Mouse (Mus musculus): ENCODE data around the gene Rac2.

DNA sequence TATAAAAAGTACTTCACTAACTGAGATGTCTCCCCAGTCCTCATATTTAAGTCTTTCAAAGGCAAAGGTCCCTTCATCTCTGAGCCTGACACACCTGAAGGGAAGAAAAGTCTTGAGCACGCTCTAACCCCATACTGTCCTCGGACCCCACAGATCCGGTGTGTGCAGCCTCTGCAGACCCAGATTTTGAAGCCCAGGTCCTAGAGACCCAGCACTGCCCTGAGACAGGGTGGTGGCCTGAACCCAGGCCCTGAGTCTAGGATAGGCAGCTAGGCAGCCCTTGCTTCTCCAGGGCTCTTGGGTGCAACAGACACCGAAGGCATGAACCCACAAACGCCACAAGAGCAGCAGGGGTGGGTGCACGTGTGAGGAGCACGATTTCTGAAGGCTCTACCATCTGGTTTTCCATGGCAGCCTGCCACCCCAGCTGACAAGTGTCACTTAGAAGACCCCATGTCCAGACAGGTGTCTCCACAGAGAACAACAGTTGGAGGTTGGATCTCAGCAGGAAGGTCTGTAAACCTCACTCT lies 21.4 kb upstream of the Rac2 start:
- TF ChIP-seq CTCF (IDR thresholded peaks at IDR 0.05; ENCODE audit: low read depth, low read length) (no peak), POLR2A (IDR thresholded peaks at IDR 0.05; ENCODE audit: insufficient read depth, low read length) (no peak)
